Mouse (Mus musculus): ENCODE data around the gene Tns3. TPM values are rescaled to one million over a fixed set of nuclear protein-coding genes. Genes with fewer than 3 reads are reported as not detected.

The Tns3 gene
- polyA plus RNA-seq, 1 experiment, result 23.4 TPM

DNA sequence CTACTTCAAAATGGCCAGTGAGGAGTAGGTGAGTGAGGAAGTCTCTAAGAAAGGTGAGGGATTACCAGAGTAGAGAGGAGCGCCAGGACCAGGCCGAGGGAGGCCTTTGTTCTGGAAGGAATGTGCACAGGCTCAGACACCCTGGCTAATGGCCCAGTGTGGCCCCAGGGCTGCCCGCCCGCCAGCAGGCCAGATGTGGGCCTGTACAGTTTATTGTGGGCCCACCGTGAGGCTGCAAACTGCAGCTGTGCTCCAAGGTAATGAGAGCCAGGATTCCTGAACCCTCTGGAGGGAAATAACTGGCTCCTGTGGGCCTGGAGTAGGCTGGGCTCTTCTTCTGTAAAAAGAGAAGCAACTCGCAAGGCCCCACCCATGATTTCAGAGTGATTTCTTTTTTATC, 5.3 kb downstream of the Tns3 start:
- Histone ChIP-seq H3K27me3 (ENCODE audit: control insufficient read depth, insufficient read depth, insufficient read length) (no peaks in the 10 kb centered on the region), H3ac (ENCODE audit: control insufficient read depth, insufficient read length) (no peak overlapping the region), H3K4me2 (ENCODE audit: low read depth) (peak overlapping the region; percentile 48), H3K4me3 (no peak overlapping the region), H3K79me2 (ENCODE audit: control insufficient read depth, insufficient read depth) (peaks cover 99% of the 10 kb centered on the region), H3K36me3 (ENCODE audit: control insufficient read depth, insufficient read depth) (no peaks in the 10 kb centered on the region)
- no peak for TF ChIP-seq TCF3 (IDR thresholded peaks at IDR 0.05; ENCODE audit: insufficient read length, low read depth)
- TF ChIP-seq MYOD1 (IDR thresholded peaks at IDR 0.05; ENCODE audit: control insufficient read depth in 1 of 3, insufficient read length in 2 of 3, low read depth in 2 of 3), result peak in 2 of 3 experiments; percentile 40 to 45

DNA sequence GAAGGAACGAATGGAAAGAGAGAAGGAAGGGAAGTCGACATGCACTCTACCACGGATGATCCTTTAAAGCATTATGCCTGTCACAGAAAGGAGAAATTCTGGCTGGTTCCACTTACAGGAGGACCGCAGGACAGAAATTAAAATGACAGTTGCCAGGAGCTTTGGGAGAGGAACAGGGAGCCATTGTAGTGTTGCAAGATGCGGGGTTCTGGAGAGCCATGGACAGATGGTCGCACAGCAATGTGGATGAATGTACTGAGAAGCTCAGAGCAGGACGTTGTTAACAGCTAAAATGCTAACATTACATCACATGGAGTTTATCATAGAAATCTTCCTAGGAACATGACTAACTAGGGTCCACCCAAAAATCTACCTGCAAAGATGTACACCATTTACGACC, 6.8 kb downstream of the Tns3 start:
- Histone ChIP-seq H3K27me3 (ENCODE audit: control insufficient read depth, insufficient read depth, insufficient read length) (no peaks in the 10 kb centered on the region), H3K4me3 (no peak overlapping the region), H3ac (ENCODE audit: control insufficient read depth, insufficient read length) (no peak overlapping the region), H3K36me3 (ENCODE audit: control insufficient read depth, insufficient read depth) (no peaks in the 10 kb centered on the region), H3K4me2 (ENCODE audit: low read depth) (no peak overlapping the region), H3K79me2 (ENCODE audit: control insufficient read depth, insufficient read depth) (peaks cover 100% of the 10 kb centered on the region)
- TF ChIP-seq CEBPB (IDR thresholded peaks at IDR 0.05; ENCODE audit: insufficient read depth, poor library complexity, severe bottlenecking) (no peak), SRF (IDR thresholded peaks at IDR 0.05; ENCODE audit: control insufficient read depth, insufficient read length, low read depth) (no peak), TCF12 (IDR thresholded peaks at IDR 0.05; ENCODE audit: insufficient read depth, poor library complexity, severe bottlenecking) (no peak), TCF3 (IDR thresholded peaks at IDR 0.05; ENCODE audit: insufficient read length, low read depth) (no peak), MYOD1 (IDR thresholded peaks at IDR 0.05; ENCODE audit: control insufficient read depth in 1 of 3, insufficient read length in 2 of 3, low read depth in 2 of 3) (no peak), USF1 (IDR thresholded peaks at IDR 0.05; ENCODE audit: low read depth) (no peak), MAX (IDR thresholded peaks at IDR 0.05; ENCODE audit: low read depth) (no peak), REST (IDR thresholded peaks at IDR 0.05; ENCODE audit: insufficient read depth, insufficient read length) (no peak), E2F4 (IDR thresholded peaks at IDR 0.05; ENCODE audit: insufficient read depth) (no peak), MYOG (IDR thresholded peaks at IDR 0.05; ENCODE audit: control insufficient read depth in 1 of 3, insufficient read depth in 1 of 3, insufficient read length in 2 of 3, low read depth in 2 of 3) (no peak)

DNA sequence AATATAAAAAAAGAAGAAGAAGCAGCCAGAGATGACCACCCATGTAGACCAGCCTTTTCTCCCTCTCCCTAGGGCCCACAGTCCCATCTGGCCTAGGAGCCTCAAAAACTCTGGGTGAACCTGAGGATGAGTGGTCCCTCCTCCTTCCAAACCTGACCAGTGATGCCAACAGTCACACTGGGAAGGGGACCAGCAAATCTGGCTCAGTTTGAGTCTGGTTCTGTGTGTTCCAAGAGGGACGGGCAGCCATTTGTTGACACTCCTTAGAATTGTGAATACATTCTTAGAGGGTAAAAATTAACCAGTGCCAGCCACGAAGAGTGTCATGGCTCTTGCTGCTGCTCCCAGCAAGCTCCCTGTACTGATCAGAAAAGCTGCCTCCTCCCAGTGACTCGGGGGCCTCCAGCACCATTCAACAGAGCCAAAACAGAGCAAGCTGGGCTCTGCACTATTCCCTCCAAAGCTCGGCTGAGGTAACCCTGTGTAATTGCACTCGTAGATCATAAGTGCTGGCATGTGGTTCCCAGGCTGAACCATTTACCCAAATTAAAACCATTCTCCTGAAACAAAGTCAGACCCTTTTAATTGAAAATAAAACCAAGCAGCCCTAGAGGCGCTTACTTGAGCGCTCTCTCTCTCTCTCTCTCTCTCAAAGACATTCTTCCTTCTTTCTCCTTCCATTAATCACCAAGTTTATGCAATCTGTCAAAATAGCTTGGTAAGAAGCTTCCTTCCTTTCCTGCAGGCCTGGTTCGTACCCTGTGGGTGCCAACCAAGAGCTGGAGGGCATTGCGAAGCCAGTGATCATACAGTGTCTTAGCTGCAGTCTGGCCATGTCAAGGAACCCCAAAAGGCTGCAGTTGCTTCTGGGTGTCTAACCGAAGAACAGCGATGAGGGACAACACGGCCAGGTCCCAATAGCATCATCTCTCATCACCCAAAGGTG, 7.6 kb downstream of the Tns3 start:
- Histone ChIP-seq H3K36me3 (ENCODE audit: control insufficient read depth, insufficient read depth) (no peaks in the 10 kb centered on the region), H3K4me3 (no peak overlapping the region), H3K27me3 (ENCODE audit: control insufficient read depth, insufficient read depth, insufficient read length) (no peaks in the 10 kb centered on the region), H3ac (ENCODE audit: control insufficient read depth, insufficient read length) (no peak overlapping the region), H3K79me2 (ENCODE audit: control insufficient read depth, insufficient read depth) (peaks cover 100% of the 10 kb centered on the region), H3K4me2 (ENCODE audit: low read depth) (no peak overlapping the region)
- no peak for TF ChIP-seq SRF (IDR thresholded peaks at IDR 0.05; ENCODE audit: control insufficient read depth, insufficient read length, low read depth)
- TF ChIP-seq CEBPB (IDR thresholded peaks at IDR 0.05; ENCODE audit: insufficient read depth, poor library complexity, severe bottlenecking), result peak; percentile 85
- TF ChIP-seq POLR2AphosphoS2 (IDR thresholded peaks at IDR 0.05; ENCODE audit: insufficient read length, low read depth), result no peak
- no peak for TF ChIP-seq E2F4 (IDR thresholded peaks at IDR 0.05; ENCODE audit: insufficient read depth)
- TF ChIP-seq USF1 (IDR thresholded peaks at IDR 0.05; ENCODE audit: low read depth), result no peak
- TF ChIP-seq MYOG (IDR thresholded peaks at IDR 0.05; ENCODE audit: control insufficient read depth in 1 of 3, insufficient read depth in 1 of 3, insufficient read length in 2 of 3, low read depth in 2 of 3), result no peak
- TF ChIP-seq TCF12 (IDR thresholded peaks at IDR 0.05; ENCODE audit: insufficient read depth, poor library complexity, severe bottlenecking), result no peak
- TF ChIP-seq MYOD1 (IDR thresholded peaks at IDR 0.05; ENCODE audit: control insufficient read depth in 1 of 3, insufficient read length in 2 of 3, low read depth in 2 of 3), result no peak
- no peak for TF ChIP-seq REST (IDR thresholded peaks at IDR 0.05; ENCODE audit: insufficient read depth, insufficient read length)
- no peak for TF ChIP-seq POLR2A (IDR thresholded peaks at IDR 0.05; ENCODE audit: insufficient read length, low read depth)
- TF ChIP-seq MAX (IDR thresholded peaks at IDR 0.05; ENCODE audit: low read depth), result peak; percentile 21
- no peak for TF ChIP-seq TCF3 (IDR thresholded peaks at IDR 0.05; ENCODE audit: insufficient read length, low read depth)

DNA sequence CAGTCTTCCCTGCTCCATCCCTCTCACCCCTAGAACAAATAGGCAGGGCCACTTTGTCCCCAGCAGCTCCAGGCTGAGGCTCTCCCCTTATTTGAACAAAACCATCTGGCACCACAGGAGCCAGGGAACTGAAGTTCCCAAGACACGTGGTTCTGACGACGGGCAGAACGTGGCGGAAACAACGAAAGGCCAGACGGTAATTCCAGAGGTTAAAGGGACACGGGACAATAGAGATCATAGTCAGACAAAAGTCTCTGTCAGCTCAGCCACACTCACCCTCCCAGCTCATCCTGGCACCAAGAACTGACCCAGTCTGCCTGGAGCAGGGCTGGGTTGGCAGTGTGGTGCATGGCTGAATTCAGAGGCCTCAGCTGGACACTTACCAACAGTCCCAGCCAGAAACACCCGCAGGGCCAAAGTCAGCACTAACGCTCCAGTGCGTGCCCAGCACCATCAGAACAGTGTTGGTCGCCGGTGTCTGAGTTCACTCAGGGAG, 10.5 kb downstream of the Tns3 start:
- Histone ChIP-seq H3K36me3 (ENCODE audit: control insufficient read depth, insufficient read depth) (no peaks in the 10 kb centered on the region), H3K27me3 (ENCODE audit: control insufficient read depth, insufficient read depth, insufficient read length) (no peaks in the 10 kb centered on the region), H3ac (ENCODE audit: control insufficient read depth, insufficient read length) (no peak overlapping the region), H3K4me3 (no peak overlapping the region), H3K79me2 (ENCODE audit: control insufficient read depth, insufficient read depth) (peaks cover 100% of the 10 kb centered on the region), H3K4me2 (ENCODE audit: low read depth) (no peak overlapping the region)
- TF ChIP-seq SRF (IDR thresholded peaks at IDR 0.05; ENCODE audit: control insufficient read depth, insufficient read length, low read depth) (no peak), E2F4 (IDR thresholded peaks at IDR 0.05; ENCODE audit: insufficient read depth) (no peak), MYOG (IDR thresholded peaks at IDR 0.05; ENCODE audit: control insufficient read depth in 1 of 3, insufficient read depth in 1 of 3, insufficient read length in 2 of 3, low read depth in 2 of 3) (no peak), MYOD1 (IDR thresholded peaks at IDR 0.05; ENCODE audit: control insufficient read depth in 1 of 3, insufficient read length in 2 of 3, low read depth in 2 of 3) (no peak), TCF12 (IDR thresholded peaks at IDR 0.05; ENCODE audit: insufficient read depth, poor library complexity, severe bottlenecking) (no peak), POLR2AphosphoS2 (IDR thresholded peaks at IDR 0.05; ENCODE audit: insufficient read length, low read depth) (no peak)
